Mouse (Mus musculus) G1E (cell line): Measurements from ENCODE around the gene Tfdp1.

Experiments
- CTCF ChIP-seq: IDR thresholded peaks from 2 replicates; pipeline ENCODE4 v1.5.1; 2012; ENCODE audit warnings: low read depth, low read length, inconsistent platforms, mixed read lengths
- GATA1 ChIP-seq: IDR thresholded peaks from 2 replicates; pipeline ENCODE4 v1.6.1; 2012; ENCODE audit warnings: borderline replicate concordance, low read length, inconsistent platforms, mixed read lengths
- TAL1 ChIP-seq: conservative IDR thresholded peaks from 2 replicates; pipeline ENCODE4 v1.6.1; 2012; ENCODE audit warnings: low read depth, low read length, inconsistent platforms, mixed read lengths

DNA sequence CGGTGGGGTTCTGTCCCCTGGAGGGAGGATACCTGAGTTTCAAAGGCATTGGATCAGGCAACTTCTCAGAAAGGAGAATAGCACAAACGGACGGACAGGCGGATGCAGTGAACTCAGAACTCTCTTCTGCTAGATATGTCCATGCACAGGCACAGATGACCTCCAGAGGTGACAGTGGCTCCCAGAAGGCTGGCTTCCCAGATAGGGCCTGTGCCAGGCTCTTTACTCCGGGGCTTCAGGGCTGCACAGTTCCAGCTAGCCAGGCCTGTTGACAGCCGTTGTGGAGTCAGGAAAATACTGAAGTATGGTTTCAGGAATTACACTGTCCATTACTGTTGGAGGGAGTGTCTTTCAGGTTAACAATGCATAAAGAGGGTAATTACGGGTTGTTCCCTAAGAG is 11.5 kb downstream of the Tfdp1 start:
- TF ChIP-seq GATA1, result no peak
- no peak for TF ChIP-seq CTCF
- TF ChIP-seq TAL1, result no peak
